Mouse (Mus musculus) hindbrain, embryonic 14.5 days (tissue): ENCODE data around the gene Abca16. TPM values are rescaled to one million over a fixed set of nuclear protein-coding genes. Genes with fewer than 3 reads are reported as not detected.

Source experiments
- ATAC-seq: fragments of 200-750 bp; cut with Nextera tagmentation; 2 replicates; pipeline ENCODE4 v1.8.0; 2017; ENCODE audit warnings: moderate number of reproducible peaks, mild to moderate bottlenecking, moderate TSS enrichment, moderate library complexity; ENCODE audit not compliant: low FRiP score
- DNase-seq: peaks from one replicate; pipeline ENCODE4 v3.0.0-alpha.2; 2015; ENCODE audit warnings: low spot score
- H3K27ac ChIP-seq: fragments of 300-500 bp; sonication (generic); 2 replicates; pipeline ENCODE4 v1.5.1; 2014; ENCODE audit warnings: mild to moderate bottlenecking, moderate library complexity
- H3K27me3 ChIP-seq: fragments of 300-500 bp; sonication (generic); 2 replicates; pipeline ENCODE4 v1.6.1; 2014; ENCODE audit warnings: mild to moderate bottlenecking, low read length, mixed read lengths; ENCODE audit not compliant: control insufficient read depth, insufficient read depth
- H3K36me3 ChIP-seq: fragments of 300-500 bp; sonication (generic); replicated peaks from 2 replicates; pipeline ENCODE4 v1.6.1; 2014; ENCODE audit not compliant: control insufficient read depth, insufficient read depth
- H3K4me1 ChIP-seq: fragments of 300-500 bp; sonication (generic); replicated peaks from 2 replicates; pipeline ENCODE4 v1.6.1; 2014; ENCODE audit warnings: antibody characterized with exemption, low read length, mixed read lengths; ENCODE audit not compliant: control insufficient read depth, insufficient read depth
- H3K4me2 ChIP-seq: fragments of 300-500 bp; sonication (generic); replicated peaks from 2 replicates; pipeline ENCODE4 v1.6.1; 2014; ENCODE audit warnings: mild to moderate bottlenecking, moderate library complexity
- H3K4me3 ChIP-seq: fragments of 300-500 bp; sonication (generic); replicated peaks from 2 replicates; pipeline ENCODE4 v1.5.1; 2014; ENCODE audit warnings: mild to moderate bottlenecking, low read length
- H3K9ac ChIP-seq: fragments of 300-500 bp; sonication (generic); 2 replicates; pipeline ENCODE4 v1.6.1; 2014
- H3K9me3 ChIP-seq: fragments of 300-500 bp; sonication (generic); 2 replicates; pipeline ENCODE4 v1.6.1; 2016; ENCODE audit warnings: low read length; ENCODE audit not compliant: control insufficient read depth
- WGBS: fragments of 180-500 bp; shearing (Covaris S2); extraction: QIAGEN DNeasy Blood & Tissue Kit; methylation state at CpG from one replicate; pipeline ENCODE4 v1.1.7; 2014; 5-methylcytosine and 5-hydroxymethylcytosine counted together
- polyA plus RNA-seq: library from polyadenylated mRNA; unstranded; fragments of >200 nt; fragmentation: Nextera tagmentation; extraction: Ambion mirVana; gene quantifications from 2 replicates; pipeline ENCODE4 v1.2.1, GENCODE M21; 2014

Gene Abca16
- polyA plus RNA-seq, 1 experiment from 2014 or later, result not detected

DNA sequence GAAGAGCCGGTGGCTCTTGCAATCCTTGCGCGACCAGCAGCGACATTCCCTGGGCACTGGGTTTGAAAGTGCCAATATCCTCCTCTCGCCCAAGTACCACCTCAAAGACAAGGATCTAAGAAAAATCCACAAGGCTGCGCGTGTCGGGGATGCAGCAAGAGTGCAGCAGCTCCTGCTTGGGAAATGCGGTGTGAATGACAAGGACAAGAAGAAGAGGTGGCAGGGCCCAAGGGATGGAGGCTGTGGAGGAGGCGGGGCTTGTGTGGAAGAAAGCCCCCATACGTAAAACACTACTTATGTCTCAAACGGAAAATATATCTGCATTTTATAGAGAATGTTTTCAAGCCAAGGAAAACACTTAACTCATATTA is 143.7 kb downstream of the Abca16 start:
- Histone ChIP-seq H3K4me3 (peak overlapping the region; percentile 23), H3K27me3 (no peaks in the 10 kb centered on the region), H3K9me3 (no peaks in the 10 kb centered on the region), H3K4me1 (peaks cover 8% of the 10 kb centered on the region), H3K27ac (no peak overlapping the region), H3K36me3 (no peaks in the 10 kb centered on the region), H3K4me2 (peak overlapping the region; percentile 49), H3K9ac (no peak overlapping the region; the same call in 1 of the 2 replicates)
- ATAC-seq (peak; percentile 21; the same call in 1 of the 2 replicates), DNase-seq (no peak)
- WGBS, result 49% methylated on average over 12 of the region's 12 CpGs

GRCm38 (mm10) chr7:120567366-120567765 is 157.9 kb downstream of the Abca16 start:
- no peak for DNase-seq
- Histone ChIP-seq H3K9me3 (no peaks in the 10 kb centered on the region), H3K27me3 (no peaks in the 10 kb centered on the region), H3K36me3 (no peaks in the 10 kb centered on the region), H3K27ac (no peak overlapping the region), H3K4me2 (no peak overlapping the region), H3K4me3 (no peak overlapping the region), H3K9ac (no peak overlapping the region), H3K4me1 (no peaks in the 10 kb centered on the region)
- WGBS, result 84% methylated on average over 8 of the region's 8 CpGs
- no peak for ATAC-seq

DNA sequence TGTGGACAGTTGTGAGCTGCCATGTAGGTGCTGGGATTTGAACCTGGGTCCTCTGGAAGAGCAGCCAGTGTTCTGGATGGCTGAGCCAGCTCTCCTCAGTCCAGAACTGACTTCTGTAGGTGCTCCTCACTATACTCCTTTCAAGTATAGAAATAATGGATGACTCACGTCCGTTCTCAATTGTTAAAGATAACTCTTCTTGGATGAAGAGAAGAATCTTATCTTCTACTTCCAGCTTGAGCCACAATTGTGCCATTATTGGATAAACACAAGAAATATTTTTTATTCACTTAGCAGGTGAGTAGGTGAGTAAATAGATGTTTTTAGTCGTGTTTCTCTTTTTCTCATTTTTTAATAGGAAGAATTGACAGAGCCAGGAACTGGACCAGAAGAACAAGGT is 167.1 kb downstream of the Abca16 start:
- no peaks in the 10 kb centered on the region for H3K27me3 ChIP-seq
- no peak overlapping the region for H3K4me3 ChIP-seq
- no peak overlapping the region for H3K27ac ChIP-seq
- no peaks in the 10 kb centered on the region for H3K4me1 ChIP-seq
- no peaks in the 10 kb centered on the region for H3K36me3 ChIP-seq
- no peak for ATAC-seq
- H3K9me3 ChIP-seq, result no peaks in the 10 kb centered on the region
- WGBS, result 85% methylated on average over 3 of the region's 3 CpGs
- no peak overlapping the region for H3K4me2 ChIP-seq
- DNase-seq, result peak; percentile 20
- H3K9ac ChIP-seq, result no peak overlapping the region

Other genes with a start within 250 kb of the Abca16 start
- not detected in 2 replicates for gene Anks4b, start 235.8 kb upstream of the Abca16 start, polyA plus RNA-seq
- 12.4 and 12.7 TPM in 2 replicates for gene Crym, start 207.5 kb upstream of the Abca16 start, polyA plus RNA-seq
- not detected in 2 replicates for gene Abca14, start 205.7 kb upstream of the Abca16 start, polyA plus RNA-seq
- gene Abca15, start 81.0 kb upstream of the Abca16 start, polyA plus RNA-seq, result 0.10 TPM in 1 of 2 replicates, not detected in the other
- 249 and 268 TPM in 2 replicates for gene Uqcrc2, start 225.5 kb downstream of the Abca16 start, polyA plus RNA-seq